Mouse (Mus musculus): ENCODE measurements at regions not wholly inside any gene's neighbourhood (a gene's known extent, or its start where the extent isn't known, plus 50 kb on each side); places are given as distances from the start of the nearest gene placed in this dataset.
A peak's percentile ranks its signal among the peaks of the same experiment; 100 is the strongest.
"Not testable (repeated sequence)": the region's sequence is repeated elsewhere in the genome, so short reads cannot be mapped to it uniquely, and the experiment has no call there.

DNA sequence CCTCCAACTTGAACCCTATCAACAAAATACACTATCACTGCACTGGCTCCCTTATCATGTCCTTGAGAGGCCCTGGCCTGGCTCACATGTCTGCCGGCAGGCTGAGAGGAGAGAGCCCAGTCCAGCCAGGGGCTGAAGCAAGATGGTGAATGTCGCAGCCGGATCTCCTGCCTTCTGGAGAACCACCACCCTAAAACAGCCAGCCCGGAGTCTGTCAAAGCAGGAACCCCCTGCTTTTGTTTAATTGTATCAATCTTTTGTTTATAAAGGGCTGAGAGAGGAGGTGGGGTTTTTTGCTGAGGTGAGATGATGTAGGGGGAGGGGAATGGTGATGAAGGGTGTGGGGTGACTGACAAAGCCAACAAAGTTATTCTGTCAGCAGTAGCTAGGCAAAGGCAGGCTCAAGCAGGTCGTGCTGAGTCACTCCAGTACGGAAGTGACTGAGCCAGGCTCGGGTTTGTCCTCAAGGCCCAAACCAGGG lies 269.2 kb downstream of the Gxylt1 start:
- no peak overlapping the region for H3K4me2 ChIP-seq
- H3K9ac ChIP-seq, result no peak overlapping the region
- 68% methylated on average over 7 of the region's 7 CpGs for WGBS
- no peaks in the 10 kb centered on the region; the same call in none of the 2 replicates for H3K27me3 ChIP-seq
- H3K4me3 ChIP-seq, result no peak overlapping the region
- H3K27ac ChIP-seq, result no peak overlapping the region
- no peaks in the 10 kb centered on the region for H3K36me3 ChIP-seq
- H3K9me3 ChIP-seq, result no peaks in the 10 kb centered on the region
- ATAC-seq (ENCODE audit: insufficient number of reproducible peaks, insufficient read depth, low FRiP score, low TSS enrichment, low read depth), result no peak
- H3K4me1 ChIP-seq, result peaks cover 21% of the 10 kb centered on the region

DNA sequence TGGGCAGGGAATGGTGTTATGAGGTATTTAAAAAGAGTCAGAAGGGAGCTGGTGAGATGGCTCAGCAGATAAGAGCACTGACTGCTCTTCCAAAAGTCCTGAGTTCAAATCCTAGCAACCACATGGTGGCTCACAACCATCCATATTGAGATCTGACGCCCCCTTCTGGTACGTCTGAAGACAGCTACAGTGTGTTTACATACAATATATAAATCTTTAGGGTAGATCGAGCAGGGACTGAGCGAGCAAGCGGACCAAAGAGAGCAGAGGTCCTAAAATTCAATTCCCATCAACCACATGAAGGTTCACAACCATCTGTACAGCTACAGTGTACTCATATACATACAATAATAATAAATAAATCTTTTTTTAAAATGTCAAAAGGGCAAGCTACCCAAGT lies 269.8 kb downstream of the Gxylt1 start:
- not testable (repeated sequence) for ATAC-seq (ENCODE audit: insufficient number of reproducible peaks, insufficient read depth, low FRiP score, low TSS enrichment, low read depth)
- 92% methylated on average over 5 of the region's 5 CpGs for WGBS
- H3K4me1 ChIP-seq, result peaks cover 17% of the 10 kb centered on the region

DNA sequence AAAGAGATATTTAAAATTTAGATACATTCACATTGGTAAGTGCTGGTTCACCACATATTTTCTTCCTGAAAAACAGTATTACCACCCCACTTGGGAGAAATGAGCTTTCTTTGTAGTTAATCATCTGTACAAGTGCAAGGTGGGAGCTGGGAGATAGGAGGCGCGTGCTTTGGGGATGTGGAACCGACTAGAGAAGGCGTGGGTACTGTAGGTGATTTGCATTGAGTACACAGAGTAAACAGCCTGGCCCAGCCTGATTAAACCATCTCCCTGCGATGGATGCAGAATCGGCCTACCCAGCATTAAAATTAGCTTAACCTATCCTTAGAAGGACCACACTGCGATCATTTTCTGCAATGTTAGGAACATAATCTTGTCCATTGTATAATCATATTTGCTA lies 270.4 kb downstream of the Gxylt1 start:
- H3K9ac ChIP-seq, result no peak overlapping the region
- ATAC-seq (ENCODE audit: insufficient number of reproducible peaks, insufficient read depth, low FRiP score, low TSS enrichment, low read depth), result no peak
- H3K4me2 ChIP-seq, result no peak overlapping the region
- peaks cover 16% of the 10 kb centered on the region for H3K4me1 ChIP-seq
- no peak overlapping the region for H3K4me3 ChIP-seq
- no peaks in the 10 kb centered on the region for H3K36me3 ChIP-seq
- H3K27ac ChIP-seq, result no peak overlapping the region
- no peaks in the 10 kb centered on the region; the same call in none of the 2 replicates for H3K27me3 ChIP-seq
- 87% methylated on average over 7 of the region's 7 CpGs for WGBS
- H3K9me3 ChIP-seq, result no peaks in the 10 kb centered on the region

More for the DNA sequence above, 269.8 kb downstream of the Gxylt1 start:
- not testable (repeated sequence) for H3K4me2 ChIP-seq, H3K4me3 ChIP-seq, H3K9ac ChIP-seq, H3K27ac ChIP-seq, H3K27me3 ChIP-seq, H3K9me3 ChIP-seq, H3K36me3 ChIP-seq

DNA sequence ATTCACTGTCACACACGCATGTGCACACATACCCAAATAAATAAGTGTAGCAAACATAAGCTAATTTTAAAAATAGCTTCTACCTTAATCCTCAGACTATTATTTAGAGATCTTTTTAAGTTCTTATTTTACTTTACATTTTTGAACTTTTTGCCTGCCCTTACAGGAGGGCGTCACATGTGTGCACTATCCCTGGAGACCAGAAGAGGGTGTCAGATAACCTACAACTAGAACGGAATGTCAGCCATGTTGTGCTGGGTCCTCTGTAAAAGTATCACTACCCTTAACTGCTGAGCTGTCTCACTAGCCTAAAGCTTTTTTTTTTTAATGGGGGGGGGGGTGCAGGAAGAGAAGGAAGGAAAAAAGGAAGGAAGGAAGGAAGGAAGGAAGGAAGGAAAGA lies 271.7 kb downstream of the Gxylt1 start:
- Histone ChIP-seq H3K4me2 (no peak overlapping the region), H3K9ac (no peak overlapping the region), H3K4me1 (peaks cover 16% of the 10 kb centered on the region), H3K4me3 (no peak overlapping the region), H3K36me3 (no peaks in the 10 kb centered on the region), H3K27ac (no peak overlapping the region), H3K27me3 (no peaks in the 10 kb centered on the region; the same call in none of the 2 replicates), H3K9me3 (no peaks in the 10 kb centered on the region)
- 61% methylated on average over 3 of the region's 3 CpGs for WGBS
- no peak for ATAC-seq (ENCODE audit: insufficient number of reproducible peaks, insufficient read depth, low FRiP score, low TSS enrichment, low read depth)

DNA sequence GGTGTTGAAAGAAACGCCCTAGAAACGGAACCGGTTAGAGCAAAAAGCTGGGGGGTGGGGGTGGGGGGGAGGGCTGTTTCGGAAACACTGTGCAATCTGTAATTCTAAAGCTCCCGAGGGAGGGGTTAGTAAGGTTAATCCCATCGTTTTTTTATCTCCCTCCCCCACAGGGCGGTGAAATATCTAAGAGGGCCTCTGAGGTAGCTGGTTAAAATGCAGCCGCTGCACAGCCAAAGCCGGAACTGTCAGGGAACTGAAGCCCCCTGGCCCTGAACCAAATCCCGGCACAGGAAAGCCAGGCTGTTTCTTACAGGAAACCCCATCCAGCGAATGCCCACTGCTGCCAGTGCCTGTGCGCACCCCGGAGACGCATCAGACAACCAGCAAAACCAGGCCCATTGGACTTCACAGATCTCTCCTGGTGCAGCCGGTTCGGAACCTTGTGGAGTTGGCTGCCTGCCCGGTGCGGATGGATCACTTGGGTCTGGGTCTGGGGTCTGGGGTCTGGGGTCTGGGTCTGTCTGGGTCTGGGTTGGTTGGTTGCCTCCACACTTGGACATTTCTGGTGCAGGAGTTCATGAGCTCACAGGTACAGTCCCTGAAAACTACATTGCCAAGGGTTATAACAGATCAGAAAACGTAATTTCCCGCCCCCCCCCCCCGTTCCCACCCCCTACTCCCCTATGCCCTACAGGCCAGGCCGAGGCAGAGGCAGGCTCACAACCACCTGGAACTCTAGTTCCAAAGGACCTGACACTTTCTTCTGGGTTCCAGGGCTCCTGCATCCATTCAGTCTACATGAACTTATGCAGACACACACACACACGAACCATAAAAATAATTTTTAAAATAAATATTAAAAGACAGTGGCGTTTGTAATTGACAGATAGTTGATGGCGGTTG lies 272.7 kb downstream of the Gxylt1 start:
- Histone ChIP-seq H3K9ac (peak overlapping the region; percentile 55), H3K4me1 (peaks cover 16% of the 10 kb centered on the region), H3K27ac (no peak overlapping the region), H3K36me3 (no peaks in the 10 kb centered on the region), H3K4me2 (peak overlapping the region; percentile 58), H3K9me3 (no peaks in the 10 kb centered on the region), H3K27me3 (no peaks in the 10 kb centered on the region; the same call in none of the 2 replicates), H3K4me3 (peak overlapping the region; percentile 29)
- WGBS, result 26% methylated on average over 25 of the region's 25 CpGs
- 0 out of 2 replicates have a peak, but pooled peaks have one; percentile 52 for ATAC-seq (ENCODE audit: insufficient number of reproducible peaks, insufficient read depth, low FRiP score, low TSS enrichment, low read depth)

DNA sequence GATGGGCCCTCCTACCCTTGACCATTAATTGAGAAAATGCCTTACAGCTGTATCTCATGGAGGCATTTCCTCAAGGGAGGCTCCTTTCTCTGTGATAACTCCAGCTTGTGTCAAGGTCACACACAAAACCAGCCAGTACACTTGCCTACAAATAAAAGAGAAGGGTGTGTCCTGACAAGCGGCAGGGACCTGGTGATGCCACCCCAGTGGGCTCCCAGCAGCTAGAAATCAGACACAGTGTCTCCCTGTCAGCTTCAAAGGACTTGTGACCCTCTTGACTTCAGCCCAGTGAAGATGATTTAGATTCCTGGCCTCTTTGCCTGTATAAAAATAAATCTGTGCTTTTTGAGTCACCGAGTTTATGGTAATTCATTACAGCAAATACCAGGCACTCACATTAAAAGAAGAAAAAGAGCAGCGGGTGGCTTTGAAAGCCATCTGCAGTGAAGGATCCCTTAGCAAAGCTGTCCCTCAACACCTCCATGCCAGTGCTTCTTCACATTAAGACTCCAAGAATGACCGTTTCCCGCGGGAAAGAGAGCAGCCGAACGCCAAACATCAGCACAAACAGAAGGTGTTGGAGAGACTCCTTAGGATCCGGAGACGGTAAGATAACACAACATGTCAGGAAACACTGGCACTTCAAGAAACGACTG lies 273.5 kb downstream of the Gxylt1 start:
- peak overlapping the region; percentile 55; the same call in 1 of the 2 replicates for H3K9ac ChIP-seq
- no peaks in the 10 kb centered on the region; the same call in 1 of the 2 replicates for H3K27me3 ChIP-seq
- ATAC-seq (ENCODE audit: insufficient number of reproducible peaks, insufficient read depth, low FRiP score, low TSS enrichment, low read depth), result no peak
- peak overlapping the region; percentile 58 for H3K4me2 ChIP-seq
- H3K27ac ChIP-seq, result no peak overlapping the region
- H3K9me3 ChIP-seq, result no peaks in the 10 kb centered on the region
- H3K36me3 ChIP-seq, result no peaks in the 10 kb centered on the region
- H3K4me3 ChIP-seq, result peak overlapping the region; percentile 29
- H3K4me1 ChIP-seq, result peaks cover 16% of the 10 kb centered on the region
- 7% methylated on average over 11 of the region's 11 CpGs for WGBS

DNA sequence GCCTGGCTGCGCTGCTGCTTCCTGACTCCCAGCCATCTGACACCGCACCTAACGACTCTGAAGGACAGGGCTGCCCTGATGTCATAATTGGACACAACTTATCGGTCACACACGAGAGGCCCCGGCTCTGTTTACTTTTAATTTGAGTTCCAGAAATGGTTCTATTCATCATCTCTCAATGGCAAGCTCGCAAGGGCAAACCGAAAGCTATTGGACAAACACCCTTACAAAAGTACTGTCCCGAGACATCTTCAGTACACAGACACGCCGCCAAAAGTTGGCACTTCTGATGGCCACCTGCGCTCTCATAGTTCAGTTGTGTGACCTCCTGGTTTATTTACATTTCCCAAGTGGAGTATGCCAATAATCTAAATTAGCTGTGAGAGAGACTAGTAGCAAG lies 274.9 kb downstream of the Gxylt1 start:
- Histone ChIP-seq H3K9ac (no peak overlapping the region), H3K36me3 (no peaks in the 10 kb centered on the region), H3K27me3 (no peaks in the 10 kb centered on the region; the same call in 1 of the 2 replicates), H3K27ac (no peak overlapping the region), H3K4me1 (peaks cover 16% of the 10 kb centered on the region), H3K4me3 (no peak overlapping the region), H3K4me2 (no peak overlapping the region), H3K9me3 (no peaks in the 10 kb centered on the region)
- ATAC-seq (ENCODE audit: insufficient number of reproducible peaks, insufficient read depth, low FRiP score, low TSS enrichment, low read depth), result no peak
- WGBS, result 51% methylated on average over 12 of the region's 12 CpGs

DNA sequence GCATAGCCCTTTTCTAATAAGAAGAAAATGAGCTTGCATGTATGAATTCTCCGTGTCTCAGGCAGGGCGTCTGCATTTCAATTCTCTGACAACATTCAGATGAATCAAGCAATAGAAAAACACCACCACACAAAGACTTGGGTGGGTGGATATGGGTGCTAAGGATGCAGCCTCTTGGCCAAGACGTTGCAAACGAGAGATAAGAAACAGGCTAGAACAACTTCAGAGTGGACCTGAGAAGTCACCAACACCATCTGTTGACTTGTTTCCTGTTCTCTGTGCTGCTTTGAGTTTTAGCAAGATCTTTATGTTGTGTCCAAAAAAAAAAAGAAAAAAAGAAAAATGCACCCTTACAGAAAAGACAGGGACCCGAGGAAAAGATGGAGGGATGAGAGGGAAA lies 277.0 kb downstream of the Gxylt1 start:
- Histone ChIP-seq H3K4me3 (no peak overlapping the region), H3K27me3 (no peaks in the 10 kb centered on the region; the same call in 1 of the 2 replicates), H3K9me3 (no peaks in the 10 kb centered on the region), H3K4me1 (peaks cover 20% of the 10 kb centered on the region), H3K9ac (no peak overlapping the region), H3K4me2 (no peak overlapping the region), H3K36me3 (no peaks in the 10 kb centered on the region), H3K27ac (no peak overlapping the region)
- 82% methylated on average over 5 of the region's 5 CpGs for WGBS
- ATAC-seq (ENCODE audit: insufficient number of reproducible peaks, insufficient read depth, low FRiP score, low TSS enrichment, low read depth), result no peak

DNA sequence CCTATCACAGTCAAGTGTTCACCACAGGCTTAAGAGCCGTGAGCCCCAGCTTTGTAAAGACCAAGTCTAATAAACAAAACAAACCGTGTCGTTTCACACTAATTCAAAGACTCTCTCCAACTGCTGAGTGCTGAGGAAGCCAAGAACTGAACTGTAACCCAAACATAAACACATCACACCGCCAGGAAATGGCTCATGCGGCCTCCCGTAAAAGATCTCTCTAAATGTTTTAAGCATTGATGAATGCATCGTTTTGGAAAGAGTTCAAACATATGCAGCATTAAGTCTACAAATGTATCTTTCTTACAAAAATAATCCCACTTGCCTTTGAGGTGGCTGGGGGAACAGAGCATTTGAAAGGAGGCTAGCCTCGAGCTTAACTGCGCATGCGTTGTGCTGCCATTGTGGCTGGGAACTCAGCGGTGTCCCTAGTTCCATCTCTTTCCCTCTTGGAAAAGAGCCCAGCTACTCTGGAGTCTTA lies 280.7 kb downstream of the Gxylt1 start:
- H3K9me3 ChIP-seq, result no peaks in the 10 kb centered on the region
- ATAC-seq (ENCODE audit: insufficient number of reproducible peaks, insufficient read depth, low FRiP score, low TSS enrichment, low read depth), result no peak
- no peaks in the 10 kb centered on the region for H3K27me3 ChIP-seq
- H3K36me3 ChIP-seq, result no peaks in the 10 kb centered on the region
- H3K4me1 ChIP-seq, result 0 out of 2 replicates have a peak, but pooled peaks cover 4% of the 10 kb centered on the region
- no peak overlapping the region for H3K9ac ChIP-seq
- 58% methylated on average over 11 of the region's 11 CpGs for WGBS
- no peak overlapping the region for H3K4me2 ChIP-seq
- H3K4me3 ChIP-seq, result no peak overlapping the region
- no peak overlapping the region for H3K27ac ChIP-seq

DNA sequence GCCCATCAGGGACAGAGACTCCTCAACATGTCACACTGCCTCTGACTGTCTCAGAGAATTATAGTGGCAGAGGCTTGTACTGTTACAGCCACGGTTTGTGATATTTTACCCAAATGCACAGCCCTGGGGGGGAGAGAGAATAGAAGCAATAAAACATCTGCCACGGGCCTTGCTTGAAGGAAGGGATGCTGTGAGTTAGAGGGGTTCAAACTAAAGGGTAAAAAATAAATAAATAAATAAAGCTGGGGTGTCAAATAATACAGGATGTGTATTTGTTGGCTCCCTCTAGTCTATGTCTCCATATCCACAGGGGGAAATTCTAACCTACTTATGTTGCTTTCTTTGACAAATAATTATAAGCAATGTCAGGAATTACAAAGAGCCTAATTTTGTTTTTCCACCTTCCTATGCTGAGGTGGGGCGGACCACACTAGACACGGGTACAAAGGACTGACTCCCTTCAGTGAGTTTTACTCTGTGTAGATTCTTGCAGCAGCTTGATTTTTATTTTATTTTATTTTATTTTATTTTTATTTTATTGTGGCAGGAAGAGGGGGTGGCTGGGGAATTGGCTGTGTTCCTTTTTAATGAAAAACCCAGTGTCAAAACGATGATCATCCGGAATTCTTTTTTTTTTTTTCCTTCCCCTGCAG lies 281.3 kb downstream of the Gxylt1 start:
- 0 out of 2 replicates have a peak, but pooled peaks cover 4% of the 10 kb centered on the region for H3K4me1 ChIP-seq
- H3K9ac ChIP-seq, result no peak overlapping the region
- 73% methylated on average over 6 of the region's 6 CpGs for WGBS
- H3K27me3 ChIP-seq, result no peaks in the 10 kb centered on the region
- no peak overlapping the region for H3K4me2 ChIP-seq
- no peaks in the 10 kb centered on the region for H3K9me3 ChIP-seq
- H3K27ac ChIP-seq, result no peak overlapping the region
- ATAC-seq (ENCODE audit: insufficient number of reproducible peaks, insufficient read depth, low FRiP score, low TSS enrichment, low read depth), result no peak
- H3K36me3 ChIP-seq, result no peaks in the 10 kb centered on the region
- H3K4me3 ChIP-seq, result no peak overlapping the region

DNA sequence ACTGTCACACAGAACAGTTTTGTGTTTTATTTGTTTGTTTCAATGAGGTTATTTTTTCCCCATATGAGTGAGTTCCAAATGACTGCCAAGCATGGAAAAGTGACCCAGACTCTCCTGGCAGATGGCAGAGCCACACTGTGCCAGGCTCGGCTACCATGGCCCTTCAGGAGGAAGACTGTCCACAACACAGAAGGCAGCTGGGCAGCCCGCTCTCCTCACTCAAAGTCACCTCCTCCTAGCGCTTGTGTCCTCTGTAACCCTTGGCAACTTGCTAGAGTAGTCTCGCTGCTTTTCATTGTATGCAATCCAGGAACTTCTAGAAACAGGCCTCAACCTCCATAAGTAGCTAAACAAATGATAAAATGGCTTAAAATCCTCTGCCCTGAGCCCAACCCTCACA lies 299.2 kb downstream of the Gxylt1 start:
- H3K4me2 ChIP-seq, result no peak overlapping the region
- no peak overlapping the region for H3K4me3 ChIP-seq
- no peak for ATAC-seq (ENCODE audit: insufficient number of reproducible peaks, insufficient read depth, low FRiP score, low TSS enrichment, low read depth)
- H3K27ac ChIP-seq, result no peak overlapping the region
- H3K36me3 ChIP-seq, result no peaks in the 10 kb centered on the region
- H3K9ac ChIP-seq, result no peak overlapping the region
- H3K27me3 ChIP-seq, result no peaks in the 10 kb centered on the region
- H3K9me3 ChIP-seq, result no peaks in the 10 kb centered on the region
- H3K4me1 ChIP-seq, result no peaks in the 10 kb centered on the region
- 79% methylated on average over 4 of the region's 4 CpGs for WGBS
